Mouse (Mus musculus): ENCODE measurements around the gene Ifit1bl2. TPM values are rescaled to one million over a fixed set of nuclear protein-coding genes. Genes with fewer than 3 reads are reported as not detected.

Gene Ifit1bl2
- polyA plus RNA-seq (2014; fragmentation: Nextera tagmentation; extraction: Ambion mirVana) = 0.23 and 0.35 TPM in 2 replicates

GRCm38 (mm10) chr19:34640623-34641022 is at the start of gene Ifit1bl2, which contains the start of gene Ifit1:
Gene Ifit1bl2, minus strand, starts transcription at chr19:34640743.
Gene Ifit1, plus strand, starts transcription at chr19:34640871.
- H3K4me1 ChIP-seq (ENCODE audit: control insufficient read depth, insufficient read depth, low read length) = no peaks in the 10 kb centered on the region

DNA sequence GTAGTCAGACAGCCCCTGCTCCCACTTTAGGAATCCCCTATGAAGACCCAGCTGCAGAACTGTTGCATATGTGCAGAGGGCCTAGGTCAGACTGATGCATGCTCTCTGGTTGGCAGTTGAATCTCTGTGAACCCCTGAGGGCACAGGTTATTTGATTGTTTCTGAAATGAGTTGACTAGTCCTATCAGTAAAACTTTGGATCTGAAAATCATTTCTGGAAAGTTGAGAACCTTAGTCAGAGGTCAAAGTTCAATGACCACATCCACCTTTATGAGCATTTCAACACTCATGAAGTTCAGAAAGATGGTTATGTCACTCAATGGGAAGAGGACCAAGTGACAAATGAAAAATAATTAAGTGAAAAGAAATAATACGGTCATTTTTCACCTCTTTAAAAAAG is 45.0 kb upstream of the Ifit1bl2 start:
- no peak for ATAC-seq (ENCODE audit: low read depth)
- no peaks in the 10 kb centered on the region for H3K9me3 ChIP-seq (ENCODE audit: control insufficient read depth, low read length)
- 98% methylated on average over 1 of the region's 1 CpGs for whole genome bisulfite sequencing
- no peaks in the 10 kb centered on the region for H3K4me1 ChIP-seq (ENCODE audit: control insufficient read depth, insufficient read depth, low read length)
- H3K4me3 ChIP-seq (ENCODE audit: low read depth, low read length) = no peak overlapping the region
- no peak overlapping the region for H3K9ac ChIP-seq (replicated peaks; ENCODE audit: low read depth, low read length)
- no peaks in the 10 kb centered on the region for H3K36me3 ChIP-seq (ENCODE audit: control insufficient read depth, insufficient read depth, low read length)
- H3K27ac ChIP-seq (ENCODE audit: low read depth, low read length) = no peak overlapping the region
- no peaks in the 10 kb centered on the region for H3K27me3 ChIP-seq (ENCODE audit: control insufficient read depth, insufficient read depth, low read length)
- H3K4me2 ChIP-seq (ENCODE audit: low read depth, low read length) = no peak overlapping the region

More at GRCm38 (mm10) chr19:34640623-34641022, at the start of gene Ifit1bl2, which contains the start of gene Ifit1:
- H3K9me3 ChIP-seq (ENCODE audit: control insufficient read depth, low read length) = no peaks in the 10 kb centered on the region
- H3K4me2 ChIP-seq (ENCODE audit: low read depth, low read length) = no peak within 1 kb of the TSS
- whole genome bisulfite sequencing = 66% methylated on average over 4 of the region's 4 CpGs
- ATAC-seq (ENCODE audit: low read depth) = no peak
- H3K36me3 ChIP-seq (ENCODE audit: control insufficient read depth, insufficient read depth, low read length) = no peaks in the 10 kb centered on the region
- H3K4me3 ChIP-seq (ENCODE audit: low read depth, low read length) = no peak within 1 kb of the TSS
- no peak within 1 kb of the TSS for H3K9ac ChIP-seq (replicated peaks; ENCODE audit: low read depth, low read length)
- H3K27ac ChIP-seq (ENCODE audit: low read depth, low read length) = no peak within 1 kb of the TSS
- H3K27me3 ChIP-seq (ENCODE audit: control insufficient read depth, insufficient read depth, low read length) = no peaks in the 10 kb centered on the region

GRCm38 (mm10) chr19:34684857-34685256 is 44.3 kb upstream of the Ifit1bl2 start:
- Histone ChIP-seq H3K9ac (replicated peaks; ENCODE audit: low read depth, low read length) (no peak overlapping the region), H3K4me2 (ENCODE audit: low read depth, low read length) (no peak overlapping the region), H3K36me3 (ENCODE audit: control insufficient read depth, insufficient read depth, low read length) (no peaks in the 10 kb centered on the region), H3K9me3 (ENCODE audit: control insufficient read depth, low read length) (no peaks in the 10 kb centered on the region), H3K27ac (ENCODE audit: low read depth, low read length) (no peak overlapping the region), H3K4me1 (ENCODE audit: control insufficient read depth, insufficient read depth, low read length) (no peaks in the 10 kb centered on the region), H3K4me3 (ENCODE audit: low read depth, low read length) (no peak overlapping the region), H3K27me3 (ENCODE audit: control insufficient read depth, insufficient read depth, low read length) (no peaks in the 10 kb centered on the region)
- WGBS = 65% methylated on average over 1 of the region's 1 CpGs
- ATAC-seq (ENCODE audit: low read depth) = peak; percentile 65; the same call in 1 of the 2 replicates

DNA sequence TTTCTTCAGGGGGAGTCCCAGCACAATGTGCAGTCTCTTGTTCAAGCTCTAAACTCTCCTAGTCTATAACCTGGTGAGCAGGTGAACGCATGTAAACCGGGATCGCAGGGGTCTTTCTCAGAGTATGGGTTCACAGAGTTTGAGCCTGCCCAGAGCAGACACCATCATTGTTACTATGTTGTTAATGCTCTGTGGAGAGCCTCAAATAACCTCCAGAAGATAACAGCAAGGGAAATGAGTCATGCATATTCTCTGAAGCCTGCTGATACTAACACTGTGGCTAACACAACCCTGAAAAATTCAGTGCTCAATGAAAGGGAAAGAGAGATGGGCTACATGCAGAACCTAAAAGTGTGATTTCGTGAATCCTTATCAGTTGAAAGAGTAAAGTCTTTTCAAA is 37.9 kb upstream of the Ifit1bl2 start:
- Histone ChIP-seq H3K9ac (replicated peaks; ENCODE audit: low read depth, low read length) (no peak overlapping the region), H3K9me3 (ENCODE audit: control insufficient read depth, low read length) (no peaks in the 10 kb centered on the region), H3K27me3 (ENCODE audit: control insufficient read depth, insufficient read depth, low read length) (no peaks in the 10 kb centered on the region), H3K4me1 (ENCODE audit: control insufficient read depth, insufficient read depth, low read length) (no peaks in the 10 kb centered on the region), H3K36me3 (ENCODE audit: control insufficient read depth, insufficient read depth, low read length) (no peaks in the 10 kb centered on the region), H3K4me3 (ENCODE audit: low read depth, low read length) (no peak overlapping the region), H3K4me2 (ENCODE audit: low read depth, low read length) (no peak overlapping the region), H3K27ac (ENCODE audit: low read depth, low read length) (no peak overlapping the region)
- ATAC-seq (ENCODE audit: low read depth) = no peak
- WGBS = 92% methylated on average over 4 of the region's 4 CpGs

- Histone ChIP-seq H3K27ac (ENCODE audit: low read depth, low read length) (no peak overlapping the region), H3K9ac (replicated peaks; ENCODE audit: low read depth, low read length) (no peak overlapping the region), H3K27me3 (ENCODE audit: control insufficient read depth, insufficient read depth, low read length) (no peaks in the 10 kb centered on the region), H3K36me3 (ENCODE audit: control insufficient read depth, insufficient read depth, low read length) (no peaks in the 10 kb centered on the region), H3K9me3 (ENCODE audit: control insufficient read depth, low read length) (no peaks in the 10 kb centered on the region), H3K4me3 (ENCODE audit: low read depth, low read length) (no peak overlapping the region), H3K4me1 (ENCODE audit: control insufficient read depth, insufficient read depth, low read length) (no peaks in the 10 kb centered on the region), H3K4me2 (ENCODE audit: low read depth, low read length) (no peak overlapping the region)
- WGBS = 69% methylated on average over 7 of the region's 7 CpGs
- no peak for ATAC-seq (ENCODE audit: low read depth)
These were observed 32.9 kb upstream of the Ifit1bl2 start for GRCm38 (mm10) chr19:34673476-34673875.

DNA sequence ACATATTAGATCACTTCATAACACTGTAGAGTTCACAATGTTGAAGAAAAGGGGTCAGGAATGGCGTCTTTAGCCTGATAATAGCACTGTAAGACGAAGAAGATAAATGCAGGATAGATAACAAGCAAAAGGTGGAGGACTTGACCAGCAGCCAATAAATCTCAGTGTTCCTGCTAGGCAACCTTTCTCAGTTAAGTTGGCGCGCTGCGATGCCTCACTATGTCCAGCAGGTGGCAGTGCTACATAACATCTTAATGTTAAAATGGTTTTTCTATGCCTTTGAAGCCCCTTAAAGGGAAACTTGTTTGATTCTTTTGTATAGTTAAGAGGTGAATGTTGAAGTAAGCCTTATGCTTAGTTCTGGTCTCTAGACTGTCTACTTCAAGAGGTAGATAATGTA is 25.6 kb upstream of the Ifit1bl2 start:
- ATAC-seq (ENCODE audit: low read depth) = no peak
- Histone ChIP-seq H3K4me3 (ENCODE audit: low read depth, low read length) (no peak overlapping the region), H3K27me3 (ENCODE audit: control insufficient read depth, insufficient read depth, low read length) (no peaks in the 10 kb centered on the region), H3K9me3 (ENCODE audit: control insufficient read depth, low read length) (no peaks in the 10 kb centered on the region), H3K4me2 (ENCODE audit: low read depth, low read length) (no peak overlapping the region), H3K36me3 (ENCODE audit: control insufficient read depth, insufficient read depth, low read length) (no peaks in the 10 kb centered on the region), H3K9ac (replicated peaks; ENCODE audit: low read depth, low read length) (no peak overlapping the region), H3K4me1 (ENCODE audit: control insufficient read depth, insufficient read depth, low read length) (no peaks in the 10 kb centered on the region), H3K27ac (ENCODE audit: low read depth, low read length) (no peak overlapping the region)
- under 1% methylated on average over 5 of the region's 5 CpGs for WGBS

GRCm38 (mm10) chr19:34662740-34663139 is 22.2 kb upstream of the Ifit1bl2 start:
- Histone ChIP-seq H3K9me3 (ENCODE audit: control insufficient read depth, low read length) (no peaks in the 10 kb centered on the region), H3K27me3 (ENCODE audit: control insufficient read depth, insufficient read depth, low read length) (no peaks in the 10 kb centered on the region), H3K36me3 (ENCODE audit: control insufficient read depth, insufficient read depth, low read length) (no peaks in the 10 kb centered on the region), H3K27ac (ENCODE audit: low read depth, low read length) (no peak overlapping the region), H3K4me1 (ENCODE audit: control insufficient read depth, insufficient read depth, low read length) (no peaks in the 10 kb centered on the region), H3K4me3 (ENCODE audit: low read depth, low read length) (no peak overlapping the region), H3K9ac (replicated peaks; ENCODE audit: low read depth, low read length) (no peak overlapping the region), H3K4me2 (ENCODE audit: low read depth, low read length) (peak overlapping the region; percentile 41; the same call in 1 of the 2 replicates)
- ATAC-seq (ENCODE audit: low read depth) = no peak
- WGBS = 60% methylated on average over 5 of the region's 5 CpGs

- no peak overlapping the region for H3K9ac ChIP-seq (replicated peaks; ENCODE audit: low read depth, low read length)
- ATAC-seq (ENCODE audit: low read depth) = peak; percentile 96
- peak overlapping the region; percentile 41 for H3K4me2 ChIP-seq (ENCODE audit: low read depth, low read length)
- 21% methylated on average over 13 of the region's 13 CpGs for WGBS
- no peaks in the 10 kb centered on the region for H3K9me3 ChIP-seq (ENCODE audit: control insufficient read depth, low read length)
- no peaks in the 10 kb centered on the region for H3K36me3 ChIP-seq (ENCODE audit: control insufficient read depth, insufficient read depth, low read length)
- H3K4me3 ChIP-seq (ENCODE audit: low read depth, low read length) = peak overlapping the region; percentile 20; the same call in 1 of the 2 replicates
- no peaks in the 10 kb centered on the region for H3K4me1 ChIP-seq (ENCODE audit: control insufficient read depth, insufficient read depth, low read length)
- no peaks in the 10 kb centered on the region for H3K27me3 ChIP-seq (ENCODE audit: control insufficient read depth, insufficient read depth, low read length)
- H3K27ac ChIP-seq (ENCODE audit: low read depth, low read length) = no peak overlapping the region; the same call in 1 of the 2 replicates
These were observed 21.5 kb upstream of the Ifit1bl2 start for GRCm38 (mm10) chr19:34662067-34662507.

DNA sequence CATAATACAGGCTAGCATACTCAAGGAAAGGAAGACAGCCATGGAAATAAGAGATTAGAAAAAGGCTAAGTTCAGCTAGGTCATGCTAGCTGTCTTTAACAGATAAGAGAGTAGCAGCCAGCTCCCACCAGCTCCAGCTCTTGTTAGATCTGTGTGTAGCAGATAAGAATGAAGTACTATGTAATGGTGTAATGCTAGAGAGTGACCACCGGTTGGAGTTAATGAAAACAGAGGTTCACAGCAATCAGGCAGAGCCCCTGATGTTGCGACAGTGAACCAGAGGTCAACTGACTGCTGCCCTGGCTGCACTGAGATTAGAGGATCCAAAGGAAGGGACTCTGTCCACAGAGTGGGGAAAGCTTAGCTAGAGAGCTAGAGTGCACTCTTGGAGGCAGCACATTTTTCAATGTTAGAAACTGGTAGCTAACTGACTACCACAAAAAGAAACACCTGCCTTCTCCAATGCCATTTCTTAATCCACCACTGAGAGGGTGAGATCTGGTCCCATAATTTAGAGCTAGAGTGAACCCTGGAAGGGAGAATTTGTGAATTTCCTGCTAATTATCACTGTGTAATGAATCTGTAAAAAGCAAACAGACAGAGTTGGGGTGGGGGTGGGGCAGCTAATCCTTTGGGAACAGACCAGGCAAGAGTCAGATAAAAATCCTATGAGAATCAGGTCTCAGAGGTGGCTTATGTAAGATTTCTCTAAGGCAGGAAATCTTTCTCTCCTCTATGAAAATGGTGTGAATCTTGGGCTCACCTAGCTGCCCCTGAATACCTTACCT is 16.2 kb upstream of the Ifit1bl2 start:
- Histone ChIP-seq H3K9me3 (ENCODE audit: control insufficient read depth, low read length) (no peaks in the 10 kb centered on the region), H3K4me1 (ENCODE audit: control insufficient read depth, insufficient read depth, low read length) (no peaks in the 10 kb centered on the region), H3K9ac (replicated peaks; ENCODE audit: low read depth, low read length) (no peak overlapping the region), H3K36me3 (ENCODE audit: control insufficient read depth, insufficient read depth, low read length) (no peaks in the 10 kb centered on the region), H3K27me3 (ENCODE audit: control insufficient read depth, insufficient read depth, low read length) (no peaks in the 10 kb centered on the region), H3K4me2 (ENCODE audit: low read depth, low read length) (no peak overlapping the region), H3K4me3 (ENCODE audit: low read depth, low read length) (no peak overlapping the region), H3K27ac (ENCODE audit: low read depth, low read length) (no peak overlapping the region)
- no peak for ATAC-seq (ENCODE audit: low read depth)
- 43% methylated on average over 2 of the region's 2 CpGs for WGBS
